Mouse (Mus musculus) ovary, adult 18-20 months (tissue): ENCODE data around the gene Sesn2.
"Not testable (repeated sequence)": the region's sequence is repeated elsewhere in the genome, so short reads cannot be mapped to it uniquely, and the experiment has no call there.

Source experiments
- DNase-seq: peaks from one replicate; pipeline ENCODE4 v3.0.0; 2022; ENCODE audit warnings: low spot score, mixed read lengths

Sesn2 gene

DNA sequence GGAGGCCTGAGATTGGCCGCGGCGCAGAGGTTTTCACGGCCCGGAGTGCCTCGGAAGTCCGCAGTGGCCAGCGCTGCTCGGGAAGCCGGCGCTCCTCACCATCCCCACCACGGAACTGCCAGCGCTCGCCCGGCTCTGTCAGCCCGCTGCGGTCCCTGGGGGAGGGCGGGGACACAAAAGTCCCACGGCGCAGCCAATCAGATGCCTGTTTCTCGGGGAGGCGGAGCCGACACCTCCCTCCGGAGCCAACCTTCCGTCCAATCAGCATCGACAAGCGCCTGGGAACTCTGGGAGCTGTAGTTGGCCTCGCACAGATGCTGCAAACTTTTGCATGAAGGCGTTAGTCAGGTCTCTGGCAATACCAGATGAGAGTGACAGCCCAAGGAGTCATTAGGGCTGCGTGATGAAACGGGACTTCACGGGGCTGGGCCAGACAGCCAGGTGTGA is at the start of gene Sesn2:
Sesn2 (minus strand) TSS at position 150 of the 447 bp plus-strand sequence.
- peak; percentile 97 for DNase-seq

DNA sequence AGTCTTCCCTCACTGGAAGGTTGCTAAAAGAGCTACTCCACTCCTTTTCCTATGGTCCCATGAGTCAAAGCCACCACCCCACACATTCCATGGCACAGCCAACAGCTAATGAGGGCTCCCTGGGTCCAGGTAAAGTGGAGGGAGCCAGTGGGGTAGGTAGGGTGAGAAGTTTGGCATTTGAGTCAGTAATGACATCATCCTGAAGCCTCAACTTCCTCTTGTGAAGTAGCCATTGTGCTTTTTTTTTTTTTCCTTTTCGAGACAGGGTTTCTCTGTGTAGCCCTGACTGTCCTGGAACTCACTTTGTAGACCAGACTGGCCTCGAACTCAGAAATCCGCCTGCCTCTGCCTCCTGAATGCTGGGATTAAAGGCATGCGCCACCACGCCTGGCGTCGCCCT is 45.2 kb upstream of the Sesn2 start:
- not testable (repeated sequence) for DNase-seq

GRCm38 (mm10) chr4:132554653-132555052 is 44.4 kb upstream of the Sesn2 start:
- DNase-seq: no peak

GRCm38 (mm10) chr4:132554221-132554620 is 43.9 kb upstream of the Sesn2 start:
- no peak for DNase-seq

DNA sequence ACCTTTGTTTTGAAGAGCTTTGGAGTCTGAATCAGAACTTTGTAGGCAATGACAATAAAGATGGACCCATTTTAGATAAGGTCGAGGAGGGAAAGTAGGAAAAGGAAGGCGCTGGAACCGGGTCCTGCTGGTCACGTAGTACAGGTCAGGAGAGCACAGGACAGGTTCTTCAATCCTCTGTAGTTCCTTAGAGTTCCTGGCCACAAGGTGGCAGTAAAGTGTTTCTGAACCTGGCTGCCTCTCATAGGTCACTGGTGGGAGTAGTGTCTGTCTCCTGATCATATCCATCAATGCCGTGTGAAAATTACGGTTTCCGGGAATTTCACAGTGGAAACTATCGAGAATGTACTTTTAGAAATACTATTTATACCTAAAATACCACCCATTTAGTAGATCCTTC is 35.5 kb upstream of the Sesn2 start:
- no peak for DNase-seq

GRCm38 (mm10) chr4:132542724-132543123 is 32.4 kb upstream of the Sesn2 start:
- no peak for DNase-seq

GRCm38 (mm10) chr4:132541413-132541812 is 31.1 kb upstream of the Sesn2 start:
- no peak for DNase-seq

- DNase-seq: no peak
Observed at GRCm38 (mm10) chr4:132539481-132539880, 29.2 kb upstream of the Sesn2 start.

DNA sequence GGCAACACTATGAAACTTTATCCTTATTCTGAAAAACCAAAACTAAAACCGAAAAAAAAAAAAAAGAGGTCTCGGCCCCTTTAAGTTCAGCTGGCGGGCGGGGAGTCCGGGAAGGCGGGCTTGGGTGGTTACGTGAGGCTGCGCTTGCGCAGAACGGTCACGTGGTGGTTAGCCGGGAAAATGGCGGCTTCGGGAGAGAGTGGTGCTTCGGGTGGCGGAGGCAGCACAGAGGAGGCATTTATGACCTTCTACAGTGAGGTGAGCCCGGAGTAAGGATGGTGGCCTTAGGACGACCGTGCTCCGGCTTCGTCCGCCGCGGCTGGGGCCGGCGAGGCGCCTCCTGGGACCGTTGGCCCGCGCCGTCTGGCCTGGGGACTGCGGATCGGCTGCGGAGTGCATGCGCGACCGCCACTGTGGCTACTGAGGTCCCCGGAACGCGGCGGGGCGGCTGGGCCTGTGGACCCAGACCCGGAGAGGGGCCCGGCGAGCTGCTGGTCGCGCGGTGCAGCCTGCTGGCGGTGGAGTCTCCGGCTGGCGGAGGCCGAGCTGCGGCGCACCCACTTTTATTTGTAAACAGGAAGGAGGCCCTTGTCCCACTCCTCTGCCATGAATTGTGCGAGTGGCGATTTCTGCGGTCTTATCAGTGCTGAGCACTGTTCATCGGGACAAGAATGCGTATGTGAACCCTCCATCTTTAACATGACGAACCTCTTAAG is 25.3 kb upstream of the Sesn2 start, which contains the start of gene Dnajc8:
Dnajc8 (plus strand) TSS at position 145 of the 716 bp plus-strand sequence.
- peak; percentile 89 for DNase-seq

DNA sequence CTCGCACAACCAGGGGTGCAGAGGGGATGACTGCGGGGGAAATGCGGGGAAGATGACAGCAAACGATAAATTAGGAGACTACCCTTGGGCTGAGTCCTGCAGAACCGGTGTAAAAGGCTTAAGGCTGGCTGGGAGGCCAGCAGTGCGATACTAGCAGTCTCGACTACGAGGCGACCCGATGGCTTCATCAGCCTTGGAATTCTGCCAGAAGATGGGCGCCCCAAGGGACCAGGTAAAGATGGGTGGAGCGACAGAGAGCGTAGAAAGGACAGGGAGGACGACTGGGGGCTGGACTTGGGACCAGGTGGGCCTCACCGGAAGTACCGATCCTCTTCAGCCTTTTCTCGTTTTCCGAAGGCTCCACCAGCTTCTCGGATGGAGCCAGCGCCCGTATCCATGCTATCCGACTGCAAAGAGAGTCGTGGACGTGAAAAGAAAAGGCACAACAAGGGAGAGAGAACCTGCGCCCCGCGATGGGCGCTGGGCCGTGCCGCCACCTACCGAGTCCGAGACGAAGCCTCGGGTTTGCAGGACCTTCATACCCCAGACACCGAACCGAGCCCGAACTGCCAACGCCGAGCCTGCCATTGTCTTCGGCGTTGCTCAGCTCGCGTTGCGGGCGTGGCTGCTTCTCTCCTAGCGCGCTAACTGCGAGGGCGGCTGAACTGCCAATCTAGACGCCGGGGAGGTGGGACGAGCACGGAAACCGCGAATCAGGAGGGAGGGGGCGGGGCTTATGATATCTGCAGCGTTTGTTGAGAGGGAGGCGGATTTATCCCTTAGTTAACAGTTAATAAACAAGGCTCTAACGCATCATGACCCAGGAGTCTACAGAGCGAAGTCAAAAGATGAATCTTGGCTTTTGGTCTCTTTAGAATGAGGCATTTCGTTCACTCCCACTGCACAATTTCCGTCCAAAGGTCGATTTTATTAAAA is 22.9 kb upstream of the Sesn2 start, which contains the start of gene Atpif1:
Atpif1 (minus strand) TSS at position 679 of the 936 bp plus-strand sequence.
- DNase-seq: peak; percentile 87

- peak; percentile 50 for DNase-seq
Observed at GRCm38 (mm10) chr4:132532496-132532895, 22.2 kb upstream of the Sesn2 start.

DNA sequence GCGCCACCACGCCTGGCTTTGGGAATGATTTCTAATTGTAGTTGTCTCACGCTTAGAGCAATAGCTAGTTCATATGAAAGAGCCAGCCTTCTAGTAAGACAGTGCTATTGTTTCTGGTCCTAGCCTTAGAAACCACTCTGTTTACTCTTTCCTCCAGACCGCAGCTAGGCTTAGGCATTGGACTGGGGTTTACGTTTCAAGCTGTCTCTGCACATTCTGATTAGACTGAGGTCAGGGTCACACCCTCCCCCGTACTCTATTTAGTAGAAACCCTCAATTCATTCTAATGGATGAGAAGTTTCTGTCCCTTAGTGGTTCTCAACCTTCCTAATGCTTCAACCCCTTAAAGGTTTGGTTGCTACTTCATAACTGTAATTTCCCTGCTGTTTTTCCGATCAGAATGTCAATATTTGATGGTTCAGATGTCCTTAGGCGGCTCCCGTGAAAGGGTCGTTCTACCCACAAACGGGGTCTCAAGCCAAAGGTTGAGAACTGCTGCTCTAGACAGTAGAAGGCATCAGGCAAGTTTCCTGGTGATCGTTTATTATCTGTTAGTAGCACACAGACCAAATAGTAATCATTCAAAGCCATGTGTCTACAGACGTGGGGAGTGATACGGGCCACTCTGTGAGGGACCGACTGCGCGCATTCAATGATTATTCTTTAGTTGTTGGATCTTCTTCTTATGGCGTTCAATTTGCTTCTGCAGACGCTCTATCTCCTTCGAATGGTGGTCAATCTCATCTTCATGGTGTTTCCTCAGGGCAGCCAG is 19.9 kb upstream of the Sesn2 start:
- DNase-seq: no peak

DNA sequence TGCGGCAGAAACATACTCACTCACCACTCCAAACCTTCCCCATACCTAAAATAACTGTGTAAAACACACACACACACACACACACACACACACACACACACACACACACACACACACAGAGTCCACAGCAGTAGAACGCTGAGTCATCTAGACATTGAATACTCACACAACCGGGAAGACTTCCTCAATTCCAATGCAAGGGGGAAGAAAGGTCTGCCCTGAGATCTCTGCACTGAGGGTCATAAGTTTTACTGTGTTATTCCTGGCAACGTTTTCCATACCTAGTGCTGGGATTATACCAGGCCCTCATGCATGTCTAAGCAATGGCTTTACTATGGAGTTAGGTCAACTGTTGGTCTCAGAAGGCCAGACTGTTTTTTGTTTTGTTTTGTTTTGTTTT is 19.0 kb upstream of the Sesn2 start:
- DNase-seq: no peak

DNA sequence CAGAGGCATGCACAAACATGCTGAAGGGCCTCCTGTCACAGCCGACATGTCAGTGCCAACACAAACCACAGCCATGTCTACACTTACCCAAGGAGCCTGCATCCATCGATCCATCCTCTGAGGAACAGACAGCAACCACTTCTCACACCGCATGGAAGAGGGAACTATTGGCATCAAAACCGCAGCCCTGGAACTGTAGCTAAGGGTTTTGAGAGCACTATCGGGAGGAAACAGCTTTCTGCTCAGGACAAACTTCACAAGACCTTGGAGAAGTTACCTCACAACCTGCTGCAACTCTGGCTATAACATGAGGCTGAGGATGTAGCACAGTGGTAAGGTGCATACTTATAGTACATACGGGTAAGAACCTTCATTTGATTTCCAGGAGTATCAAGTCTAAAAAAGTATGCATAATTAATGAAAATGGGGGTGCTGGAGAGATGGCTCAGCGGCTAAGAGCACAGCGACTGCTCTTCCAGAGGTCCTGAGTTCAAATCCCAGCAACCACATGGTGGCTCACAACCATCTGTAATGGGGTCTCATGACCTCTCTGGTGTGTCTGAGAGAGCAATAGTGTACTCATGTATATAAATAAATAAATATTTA is 17.7 kb upstream of the Sesn2 start:
- no peak for DNase-seq

GRCm38 (mm10) chr4:132526678-132527077 is 16.4 kb upstream of the Sesn2 start:
- no peak for DNase-seq

GRCm38 (mm10) chr4:132524808-132525207 is 14.5 kb upstream of the Sesn2 start:
- DNase-seq: no peak

GRCm38 (mm10) chr4:132524321-132524741 is 14.0 kb upstream of the Sesn2 start:
- DNase-seq: no peak

GRCm38 (mm10) chr4:132519188-132519587 is 8.9 kb upstream of the Sesn2 start:
- DNase-seq: no peak

GRCm38 (mm10) chr4:132518066-132518465 is 7.8 kb upstream of the Sesn2 start:
- no peak for DNase-seq

DNA sequence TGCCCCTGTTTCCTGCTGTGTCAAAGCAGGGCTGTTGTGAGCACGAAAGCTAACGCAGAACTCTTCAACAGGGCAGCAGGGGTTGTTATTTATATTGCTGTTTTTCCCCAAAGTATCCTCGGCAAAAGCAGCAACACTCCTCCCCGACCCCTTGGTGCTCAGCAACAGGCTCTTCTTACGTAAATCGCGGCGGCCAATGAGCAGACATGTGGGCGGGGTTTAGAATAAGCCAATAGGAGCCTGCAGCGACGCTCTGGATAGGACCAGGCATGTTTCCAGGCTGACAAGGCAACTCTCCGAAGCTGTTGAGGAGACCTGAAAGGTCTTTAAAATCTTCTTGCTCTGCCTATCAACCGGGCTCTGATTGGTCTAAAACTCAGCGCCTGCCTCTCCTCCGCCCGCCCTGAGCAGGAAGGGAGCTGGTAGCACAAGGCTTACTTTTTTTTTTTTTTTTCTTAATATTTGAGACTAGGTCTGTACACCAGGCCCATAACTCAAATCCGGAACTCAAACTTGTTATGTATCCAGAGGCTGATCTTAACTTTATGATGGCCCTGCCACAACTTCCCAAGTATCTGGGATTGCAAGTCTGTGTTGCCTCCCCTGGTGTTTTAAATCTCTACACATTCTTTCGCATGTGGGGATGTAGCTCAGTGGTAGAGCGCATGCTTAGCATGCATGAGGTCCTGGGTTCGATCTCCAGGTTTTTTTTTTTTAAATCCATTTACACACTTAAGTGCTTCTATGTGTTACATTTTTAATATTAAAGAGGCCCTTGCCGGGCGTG is 5.3 kb upstream of the Sesn2 start:
- DNase-seq: peak; percentile 95
